In the genomic region with DNA sequence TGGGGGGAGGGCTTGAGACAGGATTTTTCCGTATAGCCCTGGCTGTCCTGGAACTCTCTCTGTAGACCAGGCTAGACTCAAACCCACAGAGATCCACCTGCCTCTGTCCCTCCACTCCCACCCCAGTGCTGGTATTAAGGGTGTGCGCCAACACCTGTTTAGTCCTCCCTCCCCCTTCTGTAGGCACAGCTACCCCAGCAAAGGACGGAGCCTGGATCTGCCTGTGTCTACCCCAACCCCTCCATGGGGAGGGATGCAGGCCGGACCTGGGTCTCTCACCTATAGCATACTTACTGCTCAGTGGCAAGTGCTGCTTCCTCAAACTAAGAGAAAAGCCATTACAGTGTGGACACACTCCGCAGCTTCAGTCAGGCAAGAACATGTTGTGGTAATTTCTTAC, we compare ENCODE assay signal across 19 mouse cellular contexts.
"Had no signal": no experiment of that assay in that cellular context is flagged by ENCODE, and none has a peak within 500 bp of the region (broad histone marks: within the 10 kb centered on the region; RNA-seq: fewer than 3 reads in every experiment).

No protein-coding gene starts in this region.

- H3K9ac ChIP-seq: kidney, embryonic 15.5 days; limb, embryonic 12.5 days; limb, embryonic 15.5 days; liver, embryonic 13.5 days; neural tube, embryonic 13.5 days; stomach, embryonic 15.5 days had no signal

- H3K27me3 ChIP-seq: limb, embryonic 12.5 days; limb, embryonic 15.5 days; liver, embryonic 13.5 days; neural tube, embryonic 13.5 days; stomach, embryonic 15.5 days had no signal

- H3K4me2 ChIP-seq: kidney, embryonic 15.5 days; limb, embryonic 12.5 days; limb, embryonic 15.5 days; liver, embryonic 13.5 days; midbrain, embryonic 11.5 days; neural tube, embryonic 13.5 days; stomach, embryonic 15.5 days had no signal

- H3K9me3 ChIP-seq: kidney, embryonic 15.5 days; limb, embryonic 12.5 days; limb, embryonic 15.5 days; liver, embryonic 13.5 days; neural tube, embryonic 13.5 days; stomach, embryonic 15.5 days had no signal

- DNase-seq: kidney, adult 11 months; kidney, adult 8-10 months; kidney, postnatal 10 days; kidney, postnatal 36 days; left cerebral cortex, postnatal 4 days; liver, embryonic 13.5 days; lung, adult 2 months; lung, postnatal 14 days; midbrain, embryonic 14.5 days; retina, postnatal 1 day; right cerebral cortex, postnatal 25 days; spleen, adult 18-20 months; thymus, postnatal 25 days had no signal

- H3K27ac ChIP-seq: kidney, embryonic 15.5 days; limb, embryonic 12.5 days; limb, embryonic 15.5 days; liver, embryonic 13.5 days; neural tube, embryonic 13.5 days; stomach, embryonic 15.5 days had no signal

- H3K4me1 ChIP-seq: limb, embryonic 12.5 days had no signal

- H3K4me3 ChIP-seq: kidney, embryonic 15.5 days; limb, embryonic 12.5 days; limb, embryonic 15.5 days; liver, embryonic 13.5 days; neural tube, embryonic 13.5 days; stomach, embryonic 15.5 days had no signal

- H3K36me3 ChIP-seq: kidney, embryonic 15.5 days; limb, embryonic 12.5 days; limb, embryonic 15.5 days; liver, embryonic 13.5 days; neural tube, embryonic 13.5 days; stomach, embryonic 15.5 days had no signal
